Mouse (Mus musculus): ENCODE data around the gene Mpped1.

GRCm38 (mm10) chr15:83749436-83749835, 29.8 kb upstream of the Mpped1 start:
- no peak for TF ChIP-seq POLR2A (IDR thresholded peaks at IDR 0.05; ENCODE audit: low read depth, low read length)
- no peak for TF ChIP-seq CTCF (conservative IDR thresholded peaks at IDR 0.05; ENCODE audit: insufficient read depth, insufficient read length, low read depth, low read length)

Data from kidney, adult 2 months (tissue).